Mouse (Mus musculus) layer of hippocampus, postnatal 14 days (tissue): ENCODE data around the gene Btbd2. TPM values are rescaled to one million over a fixed set of nuclear protein-coding genes. Genes with fewer than 3 reads are reported as not detected.
A peak's percentile ranks its signal among the peaks of the same experiment; 100 is the strongest.

ENCODE experiments used
- DNase-seq, 2 experiments: peaks; one replicate each; pipeline ENCODE4 v3.0.0; 2021 to 2022; ENCODE audit warnings: low spot score in 2 of 2, mixed read lengths in 1 of 2
- long read RNA-seq, 2 experiments: library from polyadenylated mRNA; stranded (forward); transcript quantifications; one replicate each; pipeline ENCODE4 v2.0.0; 2021
- total RNA-seq, 2 experiments: library from RNA; stranded (reverse); gene quantifications; 2 replicates each; pipeline ENCODE4 v1.2.3; 2021

The Btbd2 gene
- 10 to 100 TPM; 90.2 to 94.4 TPM for total RNA-seq
- long read RNA-seq, experiment 1, transcript Btbd2-202 (9 exons, 2,449 nt) = major isoform, 103 of 157 reads
- long read RNA-seq, experiment 1, partial matches to known transcripts = 5 of 157 reads
- long read RNA-seq, experiment 1, other reads (novel, unspliced or antisense) = 49 of 157 reads
- long read RNA-seq, experiment 2, transcript Btbd2-202 (9 exons, 2,449 nt) = major isoform, 127 of 188 reads
- long read RNA-seq, experiment 2, partial matches to known transcripts = 5 of 188 reads
- long read RNA-seq, experiment 2, other reads (novel, unspliced or antisense) = 56 of 188 reads

- no peak for DNase-seq
These were observed at the start of gene Btbd2 for GRCm38 (mm10) chr10:80656863-80657623. Gene Btbd2 (minus strand): TSS chr10:80657071.

DNA sequence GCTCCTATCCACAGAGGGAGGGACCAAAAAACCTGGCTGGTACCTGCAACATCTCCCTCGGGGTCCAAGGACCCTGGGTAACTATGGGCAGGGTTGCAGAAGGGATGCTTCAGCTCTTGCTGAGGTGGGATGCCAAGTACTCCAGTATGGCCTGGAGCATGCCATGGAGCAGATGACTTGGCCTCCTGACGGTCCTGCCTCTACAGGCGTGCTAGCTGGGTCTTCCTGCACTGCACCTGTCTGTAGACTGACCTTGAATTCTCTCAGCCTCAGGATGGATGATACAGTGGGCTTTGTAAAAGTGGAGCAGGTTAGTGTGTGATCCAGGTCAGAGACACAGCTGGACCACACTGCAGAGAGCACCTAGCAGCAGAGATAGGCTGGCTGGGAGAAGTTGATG lies 48.6 kb upstream of the Btbd2 start:
- DNase-seq = no peak

GRCm38 (mm10) chr10:80705033-80705432 lies 48.2 kb upstream of the Btbd2 start:
- no peak for DNase-seq

DNA sequence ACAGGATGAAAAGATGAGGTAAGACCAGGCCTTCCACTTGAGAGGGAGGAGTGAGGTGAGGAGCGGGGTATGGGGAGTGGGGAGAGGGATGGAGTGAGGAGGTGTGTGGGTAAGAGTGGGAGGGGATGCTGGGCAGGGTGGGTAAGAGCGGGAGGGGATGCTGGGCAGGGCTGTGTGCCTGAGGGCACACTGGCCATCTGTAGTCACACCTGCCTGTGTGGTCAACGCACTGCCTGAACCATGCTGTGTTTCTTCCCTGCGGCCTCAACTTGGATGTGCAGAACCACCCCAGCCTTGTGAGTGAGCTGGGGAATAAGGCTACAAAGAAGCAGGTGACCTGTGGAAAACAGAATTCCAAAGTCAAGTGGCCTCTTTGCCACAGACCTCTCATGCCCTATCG lies 47.5 kb upstream of the Btbd2 start:
- no peak for DNase-seq

DNA sequence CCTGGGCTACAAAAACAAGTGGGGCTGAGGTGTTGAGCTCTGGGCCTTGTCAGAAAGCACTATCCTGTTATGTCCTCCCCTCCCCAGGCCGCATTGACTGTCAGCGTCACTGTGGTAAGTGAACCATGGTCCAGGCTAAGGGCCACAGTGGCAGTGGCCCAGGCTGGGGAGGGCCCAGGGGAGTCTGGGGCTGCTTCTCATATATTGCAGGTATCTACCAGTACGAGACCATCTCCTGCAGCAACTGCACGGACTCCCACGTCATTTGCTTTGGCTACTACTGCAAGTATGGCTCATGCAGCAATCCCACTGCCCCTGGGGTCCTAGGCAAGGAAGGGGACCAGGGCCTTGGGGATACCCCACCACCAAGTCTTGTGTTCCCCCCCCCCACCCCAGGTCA lies 46.8 kb upstream of the Btbd2 start:
- DNase-seq = no peak

DNA sequence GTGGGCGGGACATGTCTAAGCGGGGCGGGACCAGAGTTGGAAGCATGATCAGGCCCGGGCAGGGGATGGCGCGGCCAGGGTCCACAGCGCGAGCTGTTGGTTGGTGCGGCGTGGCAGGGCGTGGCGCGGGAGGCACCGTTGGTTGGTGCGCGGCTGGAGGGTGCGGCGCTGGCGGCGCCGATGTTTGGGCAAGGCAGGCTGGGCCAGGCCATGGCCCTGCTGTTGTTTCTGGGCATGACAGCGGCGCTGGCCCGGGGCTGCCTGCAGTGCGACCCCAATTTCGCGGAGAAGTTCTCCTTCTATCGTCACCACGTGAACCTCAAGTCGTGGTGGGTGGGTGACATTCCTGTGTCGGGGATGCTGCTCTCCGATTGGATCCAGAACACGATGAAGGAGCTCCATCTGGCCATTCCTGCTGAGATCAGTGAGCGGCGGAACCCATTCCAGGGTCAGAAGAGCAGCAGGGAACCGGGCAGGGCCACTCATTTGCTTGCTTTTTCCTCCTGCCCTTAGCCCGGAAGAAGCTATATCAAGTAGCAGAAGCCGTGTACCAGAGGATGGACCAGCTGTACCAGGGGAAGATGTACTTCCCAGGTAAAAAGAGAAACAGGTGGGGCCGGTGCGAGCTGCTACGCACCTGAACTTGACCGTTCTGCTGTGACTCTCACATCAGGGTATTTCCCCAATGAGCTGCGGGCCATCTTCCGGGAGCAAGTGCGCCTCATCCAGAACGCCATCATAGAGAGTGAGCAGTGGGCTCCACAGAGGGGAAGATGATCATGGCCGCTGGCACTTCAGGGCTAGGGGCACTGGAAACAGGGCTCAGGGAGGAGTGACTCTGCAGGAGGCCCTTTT lies 45.9 kb upstream of the Btbd2 start:
- DNase-seq = peak; percentile 96

GRCm38 (mm10) chr10:80701721-80702535 lies 45.1 kb upstream of the Btbd2 start, which contains the start of the genes Mob3a and Izumo4:
Gene Mob3a (minus strand): TSS chr10:80701977.
Gene Izumo4 (plus strand): TSS chr10:80702184.
- peak; percentile 97 to 99 for DNase-seq

DNA sequence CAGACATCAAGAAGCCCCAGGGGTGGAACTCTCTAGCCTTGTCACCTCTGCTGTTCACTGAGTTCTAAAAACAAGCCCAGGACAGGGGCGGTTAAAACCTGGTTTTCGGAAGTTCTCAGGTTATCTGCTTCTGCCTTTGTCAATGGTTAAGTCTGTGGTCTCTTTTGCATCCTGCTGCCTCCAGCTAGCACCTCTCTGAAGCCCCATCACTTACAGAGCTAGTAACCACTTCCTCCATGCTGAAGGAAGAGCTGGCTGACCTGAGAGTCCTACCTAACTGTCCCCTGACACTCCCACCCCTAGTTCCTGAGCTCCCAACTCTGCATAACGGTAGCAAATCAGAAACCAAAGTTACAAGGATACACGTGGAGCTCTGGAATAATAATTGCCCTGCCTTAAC lies 43.9 kb upstream of the Btbd2 start:
- DNase-seq = no peak

DNA sequence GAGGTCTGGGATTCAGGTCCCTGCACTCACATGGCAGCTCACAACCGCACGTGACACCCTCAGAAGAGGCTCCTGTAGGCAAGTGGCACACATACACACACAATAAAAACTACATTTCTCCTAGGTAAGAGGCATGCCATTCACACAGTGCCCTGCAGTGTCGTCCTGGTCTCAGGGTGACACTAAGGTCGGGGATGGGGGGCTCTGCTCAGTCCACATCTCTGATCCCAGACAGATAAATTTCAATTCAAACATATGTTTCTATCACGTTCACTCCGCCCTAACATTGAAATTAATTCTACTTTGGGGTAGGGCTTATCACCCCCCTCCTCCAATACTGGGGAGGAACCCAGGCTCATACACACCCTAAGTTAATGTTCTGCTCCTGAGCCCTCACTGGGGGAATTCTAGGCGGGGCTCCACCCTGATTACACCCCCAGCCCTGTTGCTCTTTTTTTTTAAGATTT lies 43.2 kb upstream of the Btbd2 start:
- no peak for DNase-seq

DNA sequence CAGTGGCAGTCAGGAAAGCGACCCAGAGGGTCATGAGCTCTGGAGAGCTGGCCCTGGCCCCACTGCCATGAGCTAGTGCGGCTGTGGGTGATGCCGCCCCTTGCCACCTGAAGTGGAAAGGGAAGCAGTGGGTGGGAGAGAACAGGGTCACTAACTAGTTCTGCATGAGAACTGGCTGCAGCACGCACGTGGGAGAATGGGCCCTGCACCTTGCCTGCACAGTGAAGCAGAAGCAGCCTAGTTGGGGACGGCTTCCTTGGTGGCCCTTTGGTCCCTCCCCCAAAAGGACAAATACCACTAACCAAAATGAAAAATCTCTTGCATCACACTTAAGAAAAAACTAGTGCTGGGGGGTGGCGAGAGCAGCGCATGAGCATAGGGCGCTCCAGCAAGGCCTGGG lies 41.7 kb upstream of the Btbd2 start:
- no peak for DNase-seq

DNA sequence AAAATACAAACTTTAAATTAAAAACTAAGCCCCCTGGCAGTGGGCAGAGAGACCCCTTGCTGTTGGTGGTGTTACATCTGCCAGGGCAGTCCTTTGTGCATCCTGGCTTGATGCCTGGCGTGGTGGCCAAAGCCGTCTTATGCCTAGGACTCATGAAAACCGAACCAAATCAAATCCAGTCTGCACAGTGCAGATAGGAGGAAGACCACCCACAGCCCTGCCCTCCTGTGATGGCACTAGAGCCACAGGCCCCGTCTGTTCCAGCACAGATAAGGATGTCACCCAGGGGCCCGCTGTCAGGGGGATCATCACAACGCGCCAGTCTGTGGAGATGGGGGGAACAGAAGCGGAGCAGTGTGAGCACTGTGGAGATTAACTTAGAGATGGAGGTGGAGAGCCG lies 40.9 kb upstream of the Btbd2 start:
- DNase-seq = no peak

DNA sequence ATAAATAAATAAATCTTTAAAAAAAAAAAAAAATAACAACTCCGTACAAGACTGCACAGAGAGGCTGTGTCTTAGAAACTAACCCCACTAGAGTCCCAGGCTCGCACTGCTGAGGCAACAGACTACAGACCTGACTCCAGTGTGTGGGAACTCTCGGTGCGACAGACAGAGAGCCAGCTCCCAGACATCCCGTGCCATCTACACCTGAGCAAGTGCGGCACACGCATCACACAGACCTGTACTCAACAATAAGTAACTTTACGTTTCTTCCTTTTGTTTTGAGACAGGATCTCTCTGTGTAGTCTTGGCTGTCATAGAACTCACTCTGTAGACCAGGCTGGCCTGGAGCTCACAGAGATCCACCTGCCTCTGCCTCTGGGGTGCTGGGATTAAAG lies 40.5 kb upstream of the Btbd2 start:
- no peak for DNase-seq

GRCm38 (mm10) chr10:80696502-80697392 lies 39.9 kb upstream of the Btbd2 start:
- DNase-seq = no peak

DNA sequence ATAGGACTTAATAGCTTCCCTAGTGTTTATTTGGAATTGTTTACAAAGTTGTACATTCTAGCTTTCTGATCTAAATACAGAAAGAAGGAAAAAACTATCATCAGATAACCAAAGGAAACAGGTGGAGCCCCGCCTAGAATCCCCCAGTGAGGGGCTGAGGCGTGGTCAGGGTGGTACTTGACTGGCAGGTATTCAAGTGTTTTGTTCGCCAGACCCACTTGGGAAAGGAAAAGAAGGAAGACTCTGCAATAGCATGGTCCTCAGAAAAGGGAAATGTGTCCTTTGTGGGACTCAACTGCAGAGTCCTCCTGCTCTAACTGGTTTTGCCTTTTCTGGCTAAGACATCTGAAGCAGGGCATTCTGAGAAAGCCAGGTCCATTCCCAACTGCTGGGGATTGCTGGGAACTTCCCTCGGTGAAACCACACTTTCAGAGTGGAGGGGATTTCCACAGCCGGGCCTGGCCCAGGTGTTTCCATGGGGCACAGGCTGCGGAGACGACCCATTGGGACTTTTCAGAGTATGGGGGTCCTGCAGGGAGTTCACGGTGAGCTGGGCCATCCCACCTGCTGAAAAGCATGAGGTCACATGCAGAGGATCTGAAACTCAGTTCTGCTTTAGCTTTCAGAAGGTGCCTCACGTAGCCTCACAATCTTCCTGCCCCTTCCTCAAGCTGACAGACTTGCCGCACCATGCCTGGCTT lies 39.1 kb upstream of the Btbd2 start:
- DNase-seq = no peak

DNA sequence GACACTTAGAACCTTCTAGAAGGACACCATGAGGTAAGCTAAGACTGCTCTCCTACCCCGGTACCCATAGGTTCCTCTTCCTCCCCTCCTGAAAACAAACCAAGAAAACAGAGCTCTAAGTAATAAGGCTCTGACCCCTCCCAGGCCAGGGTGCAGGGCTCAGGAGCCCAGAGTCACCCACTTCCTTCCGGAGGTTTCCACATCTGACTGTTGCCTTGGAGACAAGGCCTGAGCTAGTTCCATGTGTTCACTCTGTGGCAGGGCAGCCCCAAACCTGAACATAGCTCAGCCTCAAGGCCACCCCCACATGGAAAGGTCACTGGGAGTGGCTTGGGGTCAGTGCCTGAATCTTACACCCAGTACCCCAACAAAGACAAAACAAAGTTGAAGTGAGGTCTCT lies 38.3 kb upstream of the Btbd2 start:
- no peak for DNase-seq

DNA sequence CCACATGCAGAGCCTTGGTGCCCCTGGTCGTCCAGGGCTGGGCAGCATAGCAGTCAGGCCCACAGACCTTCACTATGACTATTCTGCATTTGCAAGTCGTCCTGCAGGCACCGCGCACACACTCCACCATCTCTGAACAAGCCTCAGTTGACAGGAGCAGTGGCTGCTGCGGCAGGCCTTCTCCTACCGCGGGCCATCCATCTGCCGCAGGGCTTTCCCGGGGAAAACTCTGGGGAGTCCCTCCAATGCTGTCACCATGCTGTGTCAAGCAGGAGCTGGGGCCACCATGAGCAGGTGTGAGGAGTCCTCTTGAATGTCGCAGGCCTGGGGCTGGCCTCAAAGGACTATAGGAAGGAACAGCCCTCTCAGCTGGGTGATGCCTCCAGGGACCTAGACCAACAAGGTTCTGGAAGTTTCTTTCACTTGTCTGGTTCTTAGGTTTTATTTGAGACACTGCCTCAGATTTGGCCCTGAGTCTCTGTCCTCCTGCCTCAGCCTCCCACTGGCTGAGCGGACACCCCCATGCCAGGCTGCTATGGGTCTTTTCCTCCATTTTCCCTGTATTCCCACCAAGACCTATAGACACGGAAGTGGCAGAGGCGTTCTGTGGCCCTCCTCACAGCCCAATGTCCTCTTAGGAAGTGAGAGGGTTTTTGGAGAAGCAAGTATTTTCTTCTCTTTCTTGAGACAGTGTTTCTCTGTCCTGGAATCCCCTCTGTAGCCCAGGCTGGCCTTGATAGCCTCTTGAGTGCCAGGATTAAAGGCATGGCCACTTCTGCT lies 37.5 kb upstream of the Btbd2 start:
- DNase-seq = no peak

- no peak for DNase-seq
These were observed 36.7 kb upstream of the Btbd2 start for GRCm38 (mm10) chr10:80693401-80694045.
